Mouse (Mus musculus) megakaryocyte, embryonic 14.5 days (primary cell): ENCODE measurements around the gene Chordc1. TPM values are rescaled to one million over a fixed set of nuclear protein-coding genes. Genes with fewer than 3 reads are reported as not detected.
"Not testable (repeated sequence)": the region's sequence is repeated elsewhere in the genome, so short reads cannot be mapped to it uniquely, and the experiment has no call there.

ENCODE experiments used
- H3K27me3 ChIP-seq: replicated peaks from 2 replicates; pipeline ENCODE3; 2012; ENCODE audit warnings: inconsistent platforms
- H3K36me3 ChIP-seq: replicated peaks from 2 replicates; pipeline ENCODE3; 2012; ENCODE audit warnings: low read length, inconsistent platforms, mixed read lengths
- H3K4me1 ChIP-seq: 2 replicates; pipeline ENCODE4 v1.6.1; 2012; ENCODE audit warnings: inconsistent platforms
- H3K4me3 ChIP-seq: replicated peaks from 2 replicates; pipeline ENCODE3; 2012; ENCODE audit warnings: moderate library complexity, mild to moderate bottlenecking, inconsistent platforms
- H3K9me3 ChIP-seq: 2 replicates; pipeline ENCODE4 v1.6.1; 2012; ENCODE audit warnings: inconsistent platforms
- FLI1 ChIP-seq: IDR thresholded peaks from 2 replicates; pipeline ENCODE4 v1.6.1; 2012; ENCODE audit warnings: low read length, inconsistent platforms, mixed read lengths
- GATA1 ChIP-seq: IDR thresholded peaks from 3 replicates; pipeline ENCODE4 v1.6.1; 2012; ENCODE audit warnings: mixed read lengths, low read length, inconsistent platforms, borderline replicate concordance
- polyA plus RNA-seq: library from polyadenylated mRNA; stranded (reverse); fragments of >175 nt; gene quantifications from 2 replicates; pipeline ENCODE4 v1.2.3, GENCODE M21; 2012; ENCODE audit warnings: low replicate concordance; ENCODE audit not compliant: insufficient read depth

The Chordc1 gene
- polyA plus RNA-seq = 4.0 TPM in 1 of 2 replicates, not detected in the other

GRCm38 (mm10) chr9:18291571-18292429, at the start of gene Chordc1:
Gene Chordc1, plus strand, starts transcription at chr9:18292125.
- Histone ChIP-seq H3K9me3 (no peaks in the 10 kb centered on the region), H3K4me1 (peaks cover 20% of the 10 kb centered on the region), H3K4me3 (peak within 1 kb of the TSS; percentile 98), H3K27me3 (no peaks in the 10 kb centered on the region), H3K36me3 (peaks cover 18% of the 10 kb centered on the region)
- peak; percentile 78 for TF ChIP-seq FLI1
- no peak for TF ChIP-seq GATA1

GRCm38 (mm10) chr9:18275901-18276300, 16.0 kb upstream of the Chordc1 start:
- H3K4me1 ChIP-seq = peaks cover 3% of the 10 kb centered on the region; the same call in 1 of the 2 replicates
- TF ChIP-seq GATA1 (no peak), FLI1 (no peak)
- H3K36me3 ChIP-seq = no peaks in the 10 kb centered on the region
- no peak overlapping the region for H3K4me3 ChIP-seq
- no peaks in the 10 kb centered on the region for H3K9me3 ChIP-seq
- no peaks in the 10 kb centered on the region for H3K27me3 ChIP-seq

DNA sequence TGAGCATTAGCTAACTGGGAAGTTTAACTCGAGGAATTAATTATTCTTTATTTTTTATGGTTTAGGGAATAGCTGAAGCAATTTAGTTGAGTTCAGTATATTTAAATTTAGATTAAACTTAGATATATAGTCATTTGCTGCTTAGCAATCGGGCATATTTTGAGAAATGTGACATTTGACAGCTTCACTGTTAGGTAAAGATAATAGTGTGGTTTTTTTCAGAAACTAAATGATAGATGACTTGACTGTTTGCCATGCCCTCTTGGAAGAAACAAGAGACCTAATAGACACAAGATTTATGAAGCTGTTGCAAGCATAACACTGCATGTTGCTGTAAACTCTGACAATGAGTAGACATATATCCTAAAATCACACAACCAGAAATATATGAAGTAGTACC, 15.1 kb upstream of the Chordc1 start:
- TF ChIP-seq GATA1 (no peak), FLI1 (no peak)
- no peaks in the 10 kb centered on the region for H3K36me3 ChIP-seq
- no peak overlapping the region for H3K4me3 ChIP-seq
- no peaks in the 10 kb centered on the region for H3K9me3 ChIP-seq
- no peaks in the 10 kb centered on the region for H3K27me3 ChIP-seq
- H3K4me1 ChIP-seq = peaks cover 3% of the 10 kb centered on the region; the same call in 1 of the 2 replicates

DNA sequence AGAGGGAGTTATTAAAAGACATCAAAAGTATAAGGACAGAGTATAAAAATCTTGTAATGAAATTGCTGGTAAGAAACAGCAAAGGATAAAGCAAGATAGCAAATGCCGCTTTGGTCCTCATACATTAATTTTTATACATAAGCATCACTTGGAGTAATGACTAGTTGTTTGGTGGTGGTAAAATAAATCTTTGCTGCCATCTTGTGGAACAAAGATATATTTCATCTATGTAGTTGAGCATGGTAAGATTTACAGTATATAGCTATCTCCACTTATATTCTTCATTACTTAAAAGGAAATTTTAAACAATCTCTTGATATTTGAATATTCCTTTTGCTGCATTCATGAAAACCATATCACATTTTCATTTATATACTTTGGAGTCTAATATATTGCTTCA, 14.4 kb upstream of the Chordc1 start:
- H3K4me3 ChIP-seq = no peak overlapping the region
- no peaks in the 10 kb centered on the region for H3K9me3 ChIP-seq
- H3K36me3 ChIP-seq = no peaks in the 10 kb centered on the region
- H3K4me1 ChIP-seq = peaks cover 3% of the 10 kb centered on the region; the same call in 1 of the 2 replicates
- TF ChIP-seq FLI1 = no peak
- no peak for TF ChIP-seq GATA1
- H3K27me3 ChIP-seq = no peaks in the 10 kb centered on the region

DNA sequence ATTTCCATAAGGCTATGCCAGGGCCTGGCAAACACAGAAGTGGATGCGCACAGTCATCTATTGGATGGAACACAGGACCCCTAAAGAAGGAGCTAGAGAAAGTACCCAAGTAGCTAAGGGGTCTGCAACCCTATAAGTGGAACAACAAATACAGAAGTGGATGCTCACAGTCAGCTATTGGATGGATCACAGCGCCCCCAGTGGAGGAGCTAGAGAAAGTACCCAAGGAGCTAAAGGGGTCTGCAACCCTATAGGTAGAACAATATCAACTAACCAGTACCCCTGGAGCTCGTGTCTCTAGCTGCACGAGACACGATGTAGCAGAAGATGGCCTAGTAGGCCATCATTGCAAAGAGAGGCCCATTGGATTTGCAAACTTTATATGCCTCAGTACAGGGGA, 13.2 kb upstream of the Chordc1 start:
- H3K4me3 ChIP-seq, H3K27me3 ChIP-seq, H3K36me3 ChIP-seq, H3K9me3 ChIP-seq, H3K4me1 ChIP-seq: not testable (repeated sequence)

- Histone ChIP-seq H3K36me3 (peaks cover 24% of the 10 kb centered on the region), H3K4me3 (peak overlapping the region; percentile 98), H3K4me1 (peaks cover 17% of the 10 kb centered on the region), H3K9me3 (no peaks in the 10 kb centered on the region), H3K27me3 (no peaks in the 10 kb centered on the region)
- TF ChIP-seq GATA1 (no peak), FLI1 (no peak)
These were observed 558 bp downstream of the Chordc1 start for GRCm38 (mm10) chr9:18292443-18292922.

DNA sequence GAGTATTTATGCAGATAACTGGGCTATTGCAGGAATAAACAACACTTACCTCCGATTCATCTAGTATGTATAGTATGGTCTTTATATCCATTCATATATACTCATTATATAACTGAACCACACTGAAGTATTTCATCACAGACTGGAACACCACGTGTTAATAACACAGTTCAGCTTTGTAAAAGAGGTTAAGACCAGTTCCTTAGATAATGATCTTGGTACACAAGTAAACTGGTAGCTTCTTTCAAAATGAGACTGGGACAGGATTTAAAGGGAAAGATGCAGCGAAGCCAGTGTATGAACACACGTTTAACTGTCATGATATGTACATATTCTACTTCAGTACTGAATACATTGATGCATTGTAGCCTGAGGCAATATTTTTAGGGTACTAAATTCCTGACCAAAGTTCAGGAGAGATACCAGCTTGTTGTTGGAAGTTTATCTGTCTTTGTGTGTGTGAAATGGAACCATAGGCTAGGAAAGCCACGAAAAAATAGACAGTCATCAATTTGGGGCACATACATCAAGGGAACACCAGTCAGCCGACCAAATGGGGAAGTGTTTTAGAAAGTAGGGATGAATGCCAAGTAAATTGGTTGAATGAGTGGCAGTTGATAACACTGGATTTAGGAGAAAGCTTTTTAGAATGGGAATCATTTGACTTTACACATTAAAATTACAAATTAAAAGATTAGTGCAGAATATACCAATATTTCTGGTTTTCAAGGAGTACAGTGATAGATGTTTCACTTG, 1.3 kb downstream of the Chordc1 start:
- Histone ChIP-seq H3K36me3 (peaks cover 27% of the 10 kb centered on the region), H3K4me1 (peaks cover 14% of the 10 kb centered on the region), H3K9me3 (no peaks in the 10 kb centered on the region), H3K4me3 (peak overlapping the region; percentile 98), H3K27me3 (no peaks in the 10 kb centered on the region)
- TF ChIP-seq GATA1 (no peak), FLI1 (no peak)

GRCm38 (mm10) chr9:18298301-18298700, 6.4 kb downstream of the Chordc1 start:
- Histone ChIP-seq H3K4me3 (no peak overlapping the region), H3K4me1 (peaks cover 21% of the 10 kb centered on the region), H3K9me3 (no peaks in the 10 kb centered on the region), H3K36me3 (peaks cover 78% of the 10 kb centered on the region), H3K27me3 (no peaks in the 10 kb centered on the region)
- TF ChIP-seq FLI1 = no peak
- TF ChIP-seq GATA1 = no peak

DNA sequence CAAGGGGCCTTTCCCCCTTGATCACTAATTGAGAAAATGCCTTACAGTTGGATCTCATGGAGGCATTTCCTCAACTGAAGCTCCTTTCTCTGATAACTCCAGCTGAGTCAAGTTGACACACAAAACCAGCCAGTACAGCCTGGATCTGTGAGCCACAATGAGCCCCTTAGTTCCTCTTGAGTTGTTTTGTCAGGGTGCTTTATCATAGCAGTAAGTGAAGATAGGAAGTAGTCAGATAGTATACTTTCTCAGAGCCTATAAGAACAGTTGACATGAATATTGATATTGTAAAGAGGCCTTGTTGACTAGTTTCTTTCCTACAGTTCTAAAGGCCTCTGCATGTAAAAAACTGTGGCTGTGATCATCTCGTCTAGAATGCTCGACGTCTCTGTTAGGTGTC, 28.1 kb downstream of the Chordc1 start:
- H3K36me3 ChIP-seq = peaks cover 71% of the 10 kb centered on the region
- peaks cover 3% of the 10 kb centered on the region; the same call in 1 of the 2 replicates for H3K4me1 ChIP-seq
- H3K27me3 ChIP-seq = no peaks in the 10 kb centered on the region
- no peaks in the 10 kb centered on the region for H3K9me3 ChIP-seq
- H3K4me3 ChIP-seq = no peak overlapping the region
- no peak for TF ChIP-seq GATA1
- TF ChIP-seq FLI1 = no peak

Other genes with a start within 250 kb of the Chordc1 start
- not detected in 2 replicates for gene Naalad2, start 110.9 kb downstream of the Chordc1 start, polyA plus RNA-seq
- not detected in 2 replicates for gene Ubtfl1, start 112.3 kb downstream of the Chordc1 start, polyA plus RNA-seq
- gene Mbd3l2, start 138.5 kb downstream of the Chordc1 start, polyA plus RNA-seq = not detected in 2 replicates
- gene Zfp558, start 186.1 kb downstream of the Chordc1 start, polyA plus RNA-seq = 0.20 TPM in 1 of 2 replicates, not detected in the other
- not detected in 2 replicates for gene Mbd3l1, start 186.2 kb downstream of the Chordc1 start, polyA plus RNA-seq